Mouse (Mus musculus): Measurements from ENCODE around the gene Babam1. TPM values are rescaled to one million over a fixed set of nuclear protein-coding genes. Genes with fewer than 3 reads are reported as not detected.
"Not testable (repeated sequence)": the region's sequence is repeated elsewhere in the genome, so short reads cannot be mapped to it uniquely, and the experiment has no call there.

Babam1 gene
- polyA plus RNA-seq, 1 experiment from 2014 or later: 109 TPM

- Histone ChIP-seq H3K4me3 (ENCODE audit: low read depth, low read length) (no peak overlapping the region), H3K27me3 (ENCODE audit: control insufficient read depth, insufficient read depth, low read length) (no peaks in the 10 kb centered on the region), H3K36me3 (ENCODE audit: control insufficient read depth, insufficient read depth, low read length) (peaks cover 4% of the 10 kb centered on the region; the same call in 1 of the 2 replicates), H3K9me3 (ENCODE audit: control insufficient read depth, low read length) (no peaks in the 10 kb centered on the region), H3K4me1 (ENCODE audit: control insufficient read depth, insufficient read depth, low read length) (peaks cover 7% of the 10 kb centered on the region; the same call in 1 of the 2 replicates), H3K4me2 (ENCODE audit: low read depth) (no peak overlapping the region), H3K27ac (ENCODE audit: low read depth, low read length) (no peak overlapping the region), H3K9ac (ENCODE audit: low read length) (no peak overlapping the region)
- WGBS: 92% methylated on average over 4 of the region's 4 CpGs
- no peak for DNase-seq (ENCODE audit: low spot score)
- ATAC-seq (ENCODE audit: insufficient read depth, low FRiP score, low TSS enrichment): no peak
Observed at GRCm38 (mm10) chr8:71408231-71408630, 11.6 kb downstream of the Babam1 start.

GRCm38 (mm10) chr8:71411535-71412273, 15.0 kb downstream of the Babam1 start:
- DNase-seq (ENCODE audit: low spot score) (no peak), ATAC-seq (ENCODE audit: insufficient read depth, low FRiP score, low TSS enrichment) (no peak)
- Histone ChIP-seq H3K4me1 (ENCODE audit: control insufficient read depth, insufficient read depth, low read length) (peaks cover 2% of the 10 kb centered on the region; the same call in 1 of the 2 replicates), H3K36me3 (ENCODE audit: control insufficient read depth, insufficient read depth, low read length) (peaks cover 4% of the 10 kb centered on the region; the same call in 1 of the 2 replicates), H3K9me3 (ENCODE audit: control insufficient read depth, low read length) (no peaks in the 10 kb centered on the region), H3K27ac (ENCODE audit: low read depth, low read length) (no peak overlapping the region), H3K4me2 (ENCODE audit: low read depth) (no peak overlapping the region), H3K27me3 (ENCODE audit: control insufficient read depth, insufficient read depth, low read length) (no peaks in the 10 kb centered on the region), H3K9ac (ENCODE audit: low read length) (no peak overlapping the region), H3K4me3 (ENCODE audit: low read depth, low read length) (no peak overlapping the region)
- 53% methylated on average over 11 of the region's 11 CpGs for WGBS

- DNase-seq (ENCODE audit: low spot score): no peak
Observed at GRCm38 (mm10) chr8:71422121-71422520, 25.5 kb downstream of the Babam1 start.

GRCm38 (mm10) chr8:71432935-71433334, 36.3 kb downstream of the Babam1 start:
- not testable (repeated sequence) for H3K27me3 ChIP-seq (ENCODE audit: control insufficient read depth, insufficient read depth, low read length); H3K36me3 ChIP-seq (ENCODE audit: control insufficient read depth, insufficient read depth, low read length); H3K4me1 ChIP-seq (ENCODE audit: control insufficient read depth, insufficient read depth, low read length); H3K4me2 ChIP-seq (ENCODE audit: low read depth); DNase-seq (ENCODE audit: low spot score); H3K9ac ChIP-seq (ENCODE audit: low read length); ATAC-seq (ENCODE audit: insufficient read depth, low FRiP score, low TSS enrichment); H3K9me3 ChIP-seq (ENCODE audit: control insufficient read depth, low read length); H3K4me3 ChIP-seq (ENCODE audit: low read depth, low read length); H3K27ac ChIP-seq (ENCODE audit: low read depth, low read length)
- 88% methylated on average over 1 of the region's 1 CpGs for WGBS

More at GRCm38 (mm10) chr8:71422121-71422520, 25.5 kb downstream of the Babam1 start:
- Histone ChIP-seq H3K36me3 (ENCODE audit: control insufficient read depth, insufficient read depth, low read length) (no peaks in the 10 kb centered on the region), H3K4me2 (ENCODE audit: low read depth) (no peak overlapping the region), H3K9me3 (ENCODE audit: control insufficient read depth, low read length) (no peaks in the 10 kb centered on the region), H3K4me1 (ENCODE audit: control insufficient read depth, insufficient read depth, low read length) (no peaks in the 10 kb centered on the region), H3K4me3 (ENCODE audit: low read depth, low read length) (no peak overlapping the region), H3K27me3 (ENCODE audit: control insufficient read depth, insufficient read depth, low read length) (no peaks in the 10 kb centered on the region), H3K27ac (ENCODE audit: low read depth, low read length) (no peak overlapping the region), H3K9ac (ENCODE audit: low read length) (no peak overlapping the region)
- ATAC-seq (ENCODE audit: insufficient read depth, low FRiP score, low TSS enrichment): no peak

GRCm38 (mm10) chr8:71437041-71437440, 40.4 kb downstream of the Babam1 start:
- Histone ChIP-seq H3K9ac (ENCODE audit: low read length) (no peak overlapping the region), H3K4me1 (ENCODE audit: control insufficient read depth, insufficient read depth, low read length) (no peaks in the 10 kb centered on the region), H3K27me3 (ENCODE audit: control insufficient read depth, insufficient read depth, low read length) (no peaks in the 10 kb centered on the region), H3K4me3 (ENCODE audit: low read depth, low read length) (no peak overlapping the region), H3K9me3 (ENCODE audit: control insufficient read depth, low read length) (no peaks in the 10 kb centered on the region), H3K27ac (ENCODE audit: low read depth, low read length) (no peak overlapping the region), H3K4me2 (ENCODE audit: low read depth) (no peak overlapping the region), H3K36me3 (ENCODE audit: control insufficient read depth, insufficient read depth, low read length) (no peaks in the 10 kb centered on the region)
- DNase-seq (ENCODE audit: low spot score) (no peak), ATAC-seq (ENCODE audit: insufficient read depth, low FRiP score, low TSS enrichment) (no peak)
- whole genome bisulfite sequencing: 54% methylated on average over 3 of the region's 3 CpGs

- no peak for ATAC-seq (ENCODE audit: insufficient read depth, low FRiP score, low TSS enrichment)
- 1% methylated on average over 7 of the region's 7 CpGs for WGBS
- DNase-seq (ENCODE audit: low spot score): peak; percentile 64
- Histone ChIP-seq H3K36me3 (ENCODE audit: control insufficient read depth, insufficient read depth, low read length) (no peaks in the 10 kb centered on the region), H3K4me2 (ENCODE audit: low read depth) (no peak overlapping the region), H3K9me3 (ENCODE audit: control insufficient read depth, low read length) (no peaks in the 10 kb centered on the region), H3K4me1 (ENCODE audit: control insufficient read depth, insufficient read depth, low read length) (no peaks in the 10 kb centered on the region), H3K9ac (ENCODE audit: low read length) (no peak overlapping the region), H3K27ac (ENCODE audit: low read depth, low read length) (no peak overlapping the region), H3K4me3 (ENCODE audit: low read depth, low read length) (no peak overlapping the region), H3K27me3 (ENCODE audit: control insufficient read depth, insufficient read depth, low read length) (no peaks in the 10 kb centered on the region)
Observed at GRCm38 (mm10) chr8:71441404-71441803, 44.7 kb downstream of the Babam1 start.

- DNase-seq (ENCODE audit: low spot score) (no peak), ATAC-seq (ENCODE audit: insufficient read depth, low FRiP score, low TSS enrichment) (no peak)
- H3K36me3 ChIP-seq (ENCODE audit: control insufficient read depth, insufficient read depth, low read length): no peaks in the 10 kb centered on the region
- H3K4me1 ChIP-seq (ENCODE audit: control insufficient read depth, insufficient read depth, low read length): no peaks in the 10 kb centered on the region
- H3K27ac ChIP-seq (ENCODE audit: low read depth, low read length): no peak overlapping the region
- H3K4me3 ChIP-seq (ENCODE audit: low read depth, low read length): no peak overlapping the region
- WGBS: 86% methylated on average over 7 of the region's 7 CpGs
- no peak overlapping the region for H3K4me2 ChIP-seq (ENCODE audit: low read depth)
- H3K9me3 ChIP-seq (ENCODE audit: control insufficient read depth, low read length): no peaks in the 10 kb centered on the region
- no peaks in the 10 kb centered on the region for H3K27me3 ChIP-seq (ENCODE audit: control insufficient read depth, insufficient read depth, low read length)
- H3K9ac ChIP-seq (ENCODE audit: low read length): no peak overlapping the region
Observed at GRCm38 (mm10) chr8:71445096-71445495, 48.4 kb downstream of the Babam1 start.

GRCm38 (mm10) chr8:71451337-71451736, 54.7 kb downstream of the Babam1 start:
- DNase-seq (ENCODE audit: low spot score) (no peak), ATAC-seq (ENCODE audit: insufficient read depth, low FRiP score, low TSS enrichment) (no peak)
- Histone ChIP-seq H3K27me3 (ENCODE audit: control insufficient read depth, insufficient read depth, low read length) (no peaks in the 10 kb centered on the region), H3K27ac (ENCODE audit: low read depth, low read length) (no peak overlapping the region), H3K36me3 (ENCODE audit: control insufficient read depth, insufficient read depth, low read length) (no peaks in the 10 kb centered on the region), H3K9ac (ENCODE audit: low read length) (no peak overlapping the region), H3K4me1 (ENCODE audit: control insufficient read depth, insufficient read depth, low read length) (no peaks in the 10 kb centered on the region), H3K4me3 (ENCODE audit: low read depth, low read length) (no peak overlapping the region), H3K4me2 (ENCODE audit: low read depth) (no peak overlapping the region), H3K9me3 (ENCODE audit: control insufficient read depth, low read length) (no peaks in the 10 kb centered on the region)
- 60% methylated on average over 4 of the region's 4 CpGs for WGBS

GRCm38 (mm10) chr8:71451777-71452176, 55.1 kb downstream of the Babam1 start:
- Histone ChIP-seq H3K9me3 (ENCODE audit: control insufficient read depth, low read length) (no peaks in the 10 kb centered on the region), H3K4me3 (ENCODE audit: low read depth, low read length) (no peak overlapping the region), H3K4me2 (ENCODE audit: low read depth) (no peak overlapping the region), H3K27ac (ENCODE audit: low read depth, low read length) (no peak overlapping the region), H3K27me3 (ENCODE audit: control insufficient read depth, insufficient read depth, low read length) (no peaks in the 10 kb centered on the region), H3K9ac (ENCODE audit: low read length) (no peak overlapping the region), H3K36me3 (ENCODE audit: control insufficient read depth, insufficient read depth, low read length) (peaks cover 1% of the 10 kb centered on the region), H3K4me1 (ENCODE audit: control insufficient read depth, insufficient read depth, low read length) (no peaks in the 10 kb centered on the region)
- 43% methylated on average over 11 of the region's 11 CpGs for whole genome bisulfite sequencing
- DNase-seq (ENCODE audit: low spot score): no peak
- ATAC-seq (ENCODE audit: insufficient read depth, low FRiP score, low TSS enrichment): no peak

Data from neural tube, embryonic 11.5 days (tissue).